Mouse (Mus musculus): ENCODE measurements around the gene Ftsj3.
A peak's percentile ranks its signal among the peaks of the same experiment; 100 is the strongest.

Gene Ftsj3

DNA sequence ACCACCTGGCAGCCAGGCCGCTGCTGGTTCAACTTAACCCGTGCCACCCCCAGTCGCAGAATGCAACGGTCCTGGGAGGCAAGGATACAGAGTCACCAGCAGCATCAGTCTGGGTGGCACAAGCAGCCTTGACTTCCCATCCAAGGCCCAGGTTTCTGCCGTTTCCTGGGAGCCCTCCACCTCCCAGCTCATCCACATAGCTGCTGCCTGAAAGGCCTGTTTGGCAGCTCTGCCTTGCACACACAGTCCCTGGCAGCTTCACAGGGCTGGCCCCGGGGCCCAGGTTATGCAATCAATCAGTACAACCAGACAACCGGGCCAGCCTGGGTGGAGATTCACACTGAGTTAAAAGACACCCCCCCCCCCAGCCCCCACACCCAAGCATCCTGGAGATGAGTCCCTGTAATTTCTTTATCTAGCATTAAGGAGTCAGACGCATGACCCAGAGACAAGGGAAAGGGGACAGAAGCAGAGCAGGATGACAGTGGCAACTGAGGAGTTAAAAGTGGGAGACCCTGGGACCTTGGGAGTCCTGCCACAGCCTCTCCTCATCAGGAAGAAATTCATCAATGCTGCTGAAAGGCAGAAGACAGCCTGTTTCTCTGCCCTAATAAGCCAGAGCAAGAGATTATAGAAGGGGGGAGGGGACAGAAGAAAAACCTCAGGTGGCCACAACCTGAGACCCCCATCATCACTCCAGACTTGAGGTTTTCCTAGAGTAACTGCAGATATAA, 12.6 kb upstream of the Ftsj3 start:
- no peak for DNase-seq

DNA sequence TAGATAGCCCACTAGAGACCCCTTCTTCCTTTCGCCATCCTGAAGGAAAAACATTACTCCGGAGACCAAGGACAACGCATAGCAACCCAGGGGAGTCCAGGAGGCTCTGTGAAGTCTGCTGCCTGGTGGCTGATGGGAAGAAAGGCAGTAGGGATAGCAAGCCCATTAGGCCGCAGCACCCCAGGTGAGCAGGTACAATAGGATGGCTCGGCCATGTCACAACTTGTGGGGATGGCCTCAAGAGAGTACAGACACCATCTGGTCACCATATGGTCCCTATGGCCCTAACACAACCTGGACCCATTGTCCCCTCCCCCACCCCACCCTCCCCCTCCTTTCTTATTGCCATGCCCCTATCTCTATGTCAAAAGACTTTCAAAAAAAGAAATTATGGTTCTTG, 12.0 kb upstream of the Ftsj3 start:
- no peak for DNase-seq

DNA sequence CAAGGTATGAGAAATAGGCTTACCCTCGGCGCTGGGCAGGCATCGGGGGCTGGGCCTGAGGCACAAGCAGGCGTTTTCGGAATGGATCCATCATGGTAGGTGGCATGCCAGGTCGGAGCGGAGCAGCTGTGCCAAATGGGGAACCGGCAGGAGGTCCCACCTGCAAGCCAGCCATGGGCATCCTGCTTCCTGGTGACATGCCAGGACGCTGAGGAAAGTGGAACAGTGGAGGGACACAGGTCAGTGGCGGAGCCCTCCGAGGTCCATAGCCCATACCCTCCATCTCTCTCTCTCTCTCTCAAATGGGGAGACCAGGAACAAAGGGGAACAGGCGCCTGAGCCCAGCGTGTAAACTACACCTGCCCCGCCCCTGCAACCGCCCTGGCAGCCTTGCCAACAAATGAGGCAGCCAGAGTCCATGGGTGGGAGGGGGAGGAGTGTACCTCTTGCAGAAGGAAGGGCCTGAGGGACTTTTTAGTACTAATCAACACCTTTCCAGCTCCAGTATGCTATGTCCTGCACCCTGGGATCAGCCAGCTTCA, 11.5 kb upstream of the Ftsj3 start:
- DNase-seq: no peak

DNA sequence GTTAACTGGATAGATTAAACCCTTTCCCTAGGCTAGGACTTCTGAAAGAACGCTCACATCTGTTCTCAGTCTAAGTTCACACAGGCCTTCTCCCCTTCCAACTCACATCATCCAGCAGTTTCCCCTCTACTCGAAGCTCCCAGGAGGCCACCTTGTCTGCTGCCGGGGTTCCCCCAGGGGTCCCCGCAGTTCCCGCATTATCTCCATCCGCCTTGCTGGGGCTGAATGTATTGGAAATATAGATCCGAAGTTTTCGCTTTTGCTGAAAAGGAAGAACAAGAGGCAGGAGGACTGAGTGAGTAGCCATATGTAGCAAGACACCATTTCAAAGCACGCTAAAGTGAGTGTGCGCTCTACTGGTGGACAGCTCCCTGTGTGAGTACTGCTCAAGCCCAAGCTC, 10.6 kb upstream of the Ftsj3 start:
- DNase-seq: no peak

DNA sequence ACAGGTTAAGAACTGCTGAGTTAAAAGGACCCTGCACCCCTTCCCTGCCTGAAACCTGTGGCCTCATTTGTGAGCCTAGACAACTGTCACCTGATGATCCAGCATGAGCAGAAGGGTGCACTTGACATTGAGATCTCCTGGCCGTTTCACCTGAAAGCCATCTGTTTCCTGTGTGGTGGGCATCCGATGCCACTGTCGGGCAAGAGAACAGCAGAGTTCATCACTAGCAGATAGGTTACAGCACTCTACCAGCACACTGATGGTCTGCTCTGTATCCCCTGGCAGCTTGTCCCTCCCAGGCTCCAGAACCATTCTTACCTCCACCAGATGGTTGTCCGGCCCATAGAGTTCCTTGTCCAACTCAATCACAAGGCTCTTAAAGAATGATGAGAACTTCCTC, 9.7 kb upstream of the Ftsj3 start:
- no peak for DNase-seq

DNA sequence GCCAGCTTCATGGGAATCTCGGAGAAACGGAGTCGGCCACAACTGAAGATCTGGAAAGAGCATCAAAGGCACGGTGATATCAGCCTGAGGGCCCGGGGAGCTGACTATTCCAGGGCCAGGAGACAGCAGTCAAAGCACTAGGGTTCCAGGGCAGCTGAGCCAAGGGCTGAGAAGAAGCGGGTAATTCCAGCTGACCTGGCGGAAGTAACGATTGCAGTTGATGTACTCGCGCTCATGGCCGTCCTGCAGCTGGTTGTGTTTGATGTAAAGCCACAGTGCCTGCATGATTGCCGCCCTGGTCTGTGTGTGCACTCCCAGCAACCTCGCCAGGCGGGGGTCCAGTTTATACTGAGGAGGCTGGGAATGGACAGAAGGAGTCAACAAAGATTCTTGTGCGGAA, 9.1 kb upstream of the Ftsj3 start:
- DNase-seq: no peak

DNA sequence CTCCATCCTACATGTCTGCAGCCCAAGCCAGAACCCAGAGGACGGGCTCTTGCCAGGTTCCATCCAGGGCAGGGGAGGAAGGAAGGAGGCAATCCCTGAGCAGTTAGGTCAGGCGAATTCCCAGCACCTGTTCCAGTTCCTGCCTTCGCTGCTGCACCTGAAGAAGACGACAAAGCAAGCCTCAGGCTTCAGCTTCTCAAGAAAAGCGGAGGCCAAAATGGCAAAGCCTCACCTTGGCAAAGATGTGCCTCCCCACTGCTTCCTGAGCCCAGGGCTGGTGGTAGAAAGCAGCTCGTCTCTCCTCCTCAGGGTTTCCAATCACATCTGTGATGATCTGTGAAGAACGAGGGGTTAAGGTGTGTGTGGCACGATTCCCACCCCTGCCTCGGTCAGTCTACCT, 8.1 kb upstream of the Ftsj3 start:
- no peak for DNase-seq

DNA sequence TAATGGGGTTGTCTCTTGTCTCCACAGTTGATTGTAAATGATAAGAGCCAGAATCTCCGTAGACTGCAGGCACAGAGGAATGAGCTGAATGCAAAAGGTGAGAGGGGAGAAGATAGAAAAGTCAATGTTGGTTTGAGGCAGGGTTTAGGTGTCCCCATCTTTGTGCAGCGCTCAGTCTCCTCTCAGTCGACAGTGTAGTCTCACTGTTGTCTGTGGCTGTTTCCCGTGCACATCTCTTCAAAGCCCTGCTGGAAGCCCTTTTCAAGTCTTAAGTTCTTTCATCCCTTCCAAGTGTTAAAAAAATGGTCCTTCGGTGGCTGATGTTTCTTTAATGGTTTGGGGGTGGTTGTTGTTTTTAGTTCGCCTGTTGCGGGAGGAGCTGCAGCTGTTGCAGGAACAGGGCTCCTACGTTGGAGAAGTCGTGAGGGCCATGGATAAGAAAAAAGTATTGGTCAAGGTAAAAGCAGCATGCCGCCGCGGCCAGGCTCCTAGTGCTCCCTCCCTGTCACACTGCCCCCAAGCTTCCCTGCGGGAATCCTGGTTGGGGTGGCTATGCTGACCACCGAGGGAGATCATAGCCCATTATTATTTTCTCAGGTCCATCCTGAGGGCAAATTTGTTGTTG, 5.1 kb upstream of the Ftsj3 start:
- DNase-seq: no peak

DNA sequence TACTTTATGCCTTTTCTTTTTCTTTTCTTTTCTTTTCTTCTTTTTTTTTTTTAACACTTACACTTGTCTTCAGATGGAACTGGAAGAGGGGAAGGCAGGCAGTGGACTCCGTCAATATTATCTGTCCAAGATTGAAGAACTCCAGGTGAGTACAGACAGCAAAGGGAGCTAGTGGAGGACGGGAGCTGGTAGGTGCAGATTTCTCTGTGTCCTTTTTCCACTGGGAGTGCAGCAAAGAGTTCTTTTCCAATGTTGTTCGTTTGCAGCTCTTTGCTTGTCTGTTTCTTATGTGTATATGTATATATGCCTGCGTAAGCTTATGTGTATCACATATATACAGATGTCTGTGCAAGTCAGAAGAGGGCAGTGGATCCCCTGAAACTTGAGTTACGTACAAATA, 896 bp upstream of the Ftsj3 start:
- DNase-seq: peak; percentile 17 to 31

DNA sequence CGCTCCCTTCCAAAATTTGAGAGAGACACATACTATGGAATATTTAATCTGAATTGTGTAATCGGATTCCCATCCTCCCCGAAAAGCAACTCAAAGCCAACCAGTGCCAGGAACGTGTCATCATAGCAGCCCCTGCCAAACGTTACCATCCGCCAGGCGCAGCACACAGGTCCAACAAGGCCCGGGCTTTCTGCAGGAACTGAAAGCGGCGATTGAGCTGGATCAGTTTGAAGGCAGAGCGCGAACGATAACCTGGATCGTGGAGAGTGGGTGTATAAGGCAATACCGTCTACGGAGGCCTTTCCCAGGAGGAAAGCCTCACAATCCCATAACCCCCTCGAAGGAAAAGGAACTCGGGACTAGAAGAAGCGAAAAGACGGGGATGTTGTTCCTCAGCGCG, 705 bp downstream of the Ftsj3 start:
- DNase-seq: no peak

DNA sequence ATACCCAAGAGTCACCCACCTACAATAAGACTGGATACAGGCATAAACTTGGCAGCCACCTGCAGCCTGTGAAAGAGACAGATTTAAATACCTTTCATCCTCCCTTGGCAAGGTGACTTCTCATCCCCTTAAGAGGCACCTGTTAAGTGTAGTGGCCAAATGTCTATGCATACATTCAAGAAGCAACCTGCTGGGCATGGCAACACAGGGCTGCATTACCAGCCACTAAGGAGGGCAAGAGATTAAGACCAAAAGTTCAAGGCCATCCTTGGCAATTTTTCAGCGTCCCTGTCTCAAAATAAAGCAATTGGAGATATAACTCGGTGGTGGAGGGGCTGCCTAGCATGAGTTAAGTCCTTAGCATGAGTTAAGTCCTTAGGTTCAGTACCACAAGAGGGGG, 1.1 kb downstream of the Ftsj3 start:
- DNase-seq: no peak

DNA sequence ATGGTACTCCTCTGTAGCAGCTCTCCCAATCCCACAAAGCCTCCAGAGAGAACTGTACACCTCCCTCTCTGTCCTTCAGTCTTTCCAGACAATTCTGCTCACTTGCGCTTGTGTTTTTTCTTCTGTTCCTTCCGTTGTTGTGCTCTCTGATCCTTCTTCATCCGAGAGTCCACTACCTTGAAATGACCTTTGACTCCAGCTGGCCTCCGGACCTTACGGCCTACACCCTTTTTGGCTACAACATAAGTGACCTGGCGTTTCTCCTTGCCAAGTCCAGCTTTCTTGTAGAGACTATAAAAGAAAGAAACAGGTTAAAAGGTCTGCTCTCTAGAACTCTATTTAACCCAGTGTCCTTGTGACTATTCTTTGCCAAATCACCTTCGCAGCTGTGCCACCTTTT, 6.6 kb downstream of the Ftsj3 start:
- no peak for DNase-seq

DNA sequence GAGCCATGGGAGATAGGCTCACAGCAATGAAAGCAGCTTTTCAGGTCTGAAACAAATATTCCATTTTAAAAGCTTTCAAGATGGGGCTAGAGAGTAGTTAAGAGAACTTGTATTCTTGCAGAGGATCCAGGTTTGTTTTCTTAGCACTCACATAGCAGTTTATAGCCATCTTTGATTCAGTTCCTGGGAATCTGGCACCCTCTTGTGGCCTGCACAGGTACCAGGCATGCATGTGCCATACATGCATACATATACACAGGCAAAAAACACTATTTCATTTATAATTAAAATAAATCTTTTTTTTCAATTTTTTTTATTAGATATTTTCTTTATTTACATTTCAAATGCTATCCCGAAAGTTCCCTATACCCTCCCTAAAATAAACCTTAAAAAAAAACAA, 9.0 kb downstream of the Ftsj3 start:
- DNase-seq: peak; percentile 35 to 57

DNA sequence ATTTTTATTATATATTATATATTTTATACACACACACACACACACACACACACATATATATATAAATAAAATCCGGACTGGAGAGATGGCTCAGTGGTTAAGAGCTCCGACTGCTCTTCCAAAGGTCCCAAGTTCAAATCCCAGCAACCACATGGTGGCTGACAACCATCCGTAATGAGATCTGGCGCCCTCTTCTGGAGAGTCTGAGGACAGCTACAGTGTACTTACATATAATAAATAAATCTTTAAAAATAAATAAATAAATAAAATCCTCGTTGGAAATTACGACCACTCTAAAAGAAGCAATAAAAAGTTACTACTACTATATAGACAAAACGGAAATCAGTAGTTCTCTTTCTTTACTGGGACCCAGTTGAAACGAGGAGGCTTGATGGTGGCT, 21.9 kb downstream of the Ftsj3 start:
- DNase-seq: peak; percentile 36 to 50

DNA sequence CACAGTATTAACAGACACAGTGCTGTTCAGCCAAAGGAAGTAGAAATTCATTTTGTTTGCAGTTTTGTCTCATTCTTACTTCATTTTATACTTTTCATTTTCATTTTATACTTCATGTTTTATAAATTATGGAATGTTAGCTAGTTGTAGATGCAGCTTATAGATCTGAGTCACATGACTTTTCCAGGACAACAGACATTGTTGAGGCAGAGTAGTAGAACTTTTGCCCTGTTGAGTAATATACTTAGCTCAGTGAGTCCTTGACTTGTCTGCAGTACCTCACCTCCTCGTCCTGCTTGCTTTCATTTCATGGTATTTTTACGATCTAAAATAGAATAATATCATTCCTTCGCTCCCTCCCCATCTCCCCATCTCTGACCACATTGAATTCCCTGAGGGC, 35.3 kb downstream of the Ftsj3 start:
- no peak for DNase-seq

DNA sequence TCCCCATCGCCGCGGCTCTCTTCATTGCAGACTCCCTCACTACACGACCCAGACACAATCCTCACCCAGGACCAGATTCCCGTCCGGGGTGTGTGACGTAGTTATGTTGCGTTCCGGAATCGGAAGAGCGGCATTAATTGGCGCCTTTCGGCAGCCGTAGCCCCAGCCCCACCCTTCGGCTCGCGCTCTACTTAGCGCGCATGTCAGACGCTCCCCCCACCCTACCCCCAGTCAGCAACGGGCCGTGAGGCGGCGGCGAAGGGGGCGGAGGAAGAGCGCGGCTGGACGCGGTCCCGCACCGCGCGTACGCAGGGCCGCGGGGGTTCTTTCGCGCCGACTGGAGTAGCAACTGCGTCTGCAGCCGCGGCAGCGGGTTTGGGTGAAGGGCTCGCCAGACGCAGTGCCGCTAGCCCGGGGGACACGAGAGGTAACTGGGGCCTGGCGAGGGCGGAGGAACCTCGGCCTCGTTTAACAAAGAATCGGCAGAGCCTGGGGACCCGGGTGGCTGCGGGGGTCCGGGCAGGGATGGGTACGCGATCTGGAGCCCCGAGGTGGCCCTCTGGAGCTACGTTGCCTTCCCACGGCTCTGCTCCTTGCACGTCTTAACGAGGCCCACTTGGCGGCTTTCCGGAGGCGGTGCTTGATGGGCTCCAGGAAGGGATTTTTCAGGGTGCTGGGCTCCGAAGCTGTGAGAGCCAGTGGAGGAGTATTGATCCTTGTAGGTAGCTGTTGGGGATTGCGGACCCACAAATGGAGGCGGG, 39.0 kb downstream of the Ftsj3 start, which contains the start of gene Ddx42:
TSS of gene Ddx42 (plus strand) at position 197 of the 761 bp plus-strand sequence.
- peak; percentile 92 for DNase-seq

DNA sequence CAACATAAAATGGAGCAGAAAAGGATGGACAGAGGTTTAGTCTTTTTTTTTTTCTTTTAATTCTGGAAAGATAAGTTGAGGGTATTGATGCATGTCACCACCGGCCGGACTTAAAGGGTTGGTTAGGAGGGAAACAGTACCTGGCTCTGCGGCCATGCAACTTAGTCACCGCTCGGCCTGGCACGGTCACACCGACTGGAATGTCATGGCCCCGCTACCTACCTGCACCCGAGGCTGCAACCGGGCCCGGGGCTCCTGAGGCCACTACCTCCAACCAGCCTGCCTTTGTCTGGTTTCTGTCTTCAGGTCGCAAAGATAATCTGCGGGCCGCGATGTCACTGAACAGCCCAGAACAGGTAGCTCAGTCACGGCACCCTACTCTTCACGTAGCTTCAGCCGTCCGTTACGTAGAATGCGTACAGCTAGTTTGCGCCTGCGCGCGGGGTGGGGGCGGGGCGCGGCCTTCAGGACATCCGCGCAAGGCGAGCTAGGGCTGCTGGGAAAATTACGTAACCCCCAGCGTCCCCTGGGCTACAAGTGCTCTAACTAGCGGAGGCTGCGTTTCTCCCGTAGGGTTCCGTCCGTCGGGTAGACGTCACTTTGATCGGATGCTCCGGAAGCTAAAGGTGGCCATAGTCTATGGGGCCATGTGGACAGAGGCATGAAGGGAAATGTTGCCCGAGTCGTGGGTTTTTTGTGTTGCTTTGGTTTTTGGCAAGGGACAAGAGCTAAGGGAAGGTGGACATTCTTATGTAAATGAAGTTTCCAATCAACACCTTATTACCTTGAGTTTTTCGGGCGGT, 39.8 kb downstream of the Ftsj3 start, which contains the start of gene Ccdc47:
TSS of gene Ccdc47 (minus strand) at position 418 of the 803 bp plus-strand sequence.
- peak; percentile 92 to 95 for DNase-seq

DNA sequence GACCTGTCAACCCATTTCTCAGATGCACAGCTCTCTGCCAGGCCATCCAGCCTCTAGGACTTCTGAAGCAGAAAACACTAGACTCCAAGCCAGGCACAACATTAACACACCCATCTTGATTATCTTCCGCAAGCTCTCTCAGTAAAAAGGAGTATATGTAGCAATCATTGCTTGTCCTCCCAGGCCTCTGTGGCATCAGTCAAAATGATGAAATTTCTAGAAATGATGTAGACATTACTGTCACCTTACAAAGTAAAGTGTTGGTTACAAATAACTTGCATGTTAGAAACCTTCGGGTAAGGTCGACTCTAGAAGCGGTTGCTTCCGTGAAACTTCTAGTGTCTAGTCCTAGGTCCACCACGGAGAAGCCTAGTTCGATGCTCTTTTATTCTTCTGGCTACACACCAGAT, 40.4 kb downstream of the Ftsj3 start:
- DNase-seq: no peak

DNA sequence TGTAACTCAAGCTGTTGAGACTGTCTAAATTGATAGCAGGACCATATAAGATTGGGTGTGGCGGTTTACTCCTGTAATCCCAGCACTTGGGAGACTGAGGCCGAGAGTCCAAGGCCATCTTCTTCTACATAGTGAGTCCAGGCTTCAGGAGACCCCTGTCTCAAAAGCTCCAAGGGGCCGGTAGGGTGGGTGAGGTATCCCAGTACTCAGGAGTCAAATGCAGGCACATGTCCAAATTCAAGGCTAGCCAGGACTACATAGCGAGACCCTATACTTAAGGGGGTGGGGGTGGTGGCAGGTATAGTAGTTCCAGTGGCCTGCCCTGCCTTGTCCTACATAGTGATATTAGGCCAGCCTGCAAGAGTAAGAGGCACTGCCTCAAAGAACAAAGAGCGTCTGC, 41.0 kb downstream of the Ftsj3 start:
- DNase-seq: no peak

DNA sequence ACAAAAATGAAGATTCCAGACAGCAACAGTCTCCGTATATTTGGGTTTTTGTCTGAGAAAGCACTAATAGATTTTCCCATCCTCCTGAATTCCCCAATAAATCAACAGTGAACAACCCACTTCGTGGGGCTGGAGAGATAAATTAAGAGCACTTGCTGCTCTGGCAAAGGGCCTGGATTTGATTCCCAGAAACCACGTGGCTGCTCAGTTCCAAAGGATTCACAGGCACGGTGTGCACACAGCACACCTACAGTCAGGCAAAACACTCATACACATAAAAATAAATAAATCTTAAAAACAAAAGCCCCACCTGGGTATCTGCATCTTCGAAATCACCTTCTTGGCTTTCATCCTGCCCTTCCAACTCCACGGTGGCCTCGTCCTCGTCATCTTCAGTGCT, 43.1 kb downstream of the Ftsj3 start:
- no peak for DNase-seq

DNA sequence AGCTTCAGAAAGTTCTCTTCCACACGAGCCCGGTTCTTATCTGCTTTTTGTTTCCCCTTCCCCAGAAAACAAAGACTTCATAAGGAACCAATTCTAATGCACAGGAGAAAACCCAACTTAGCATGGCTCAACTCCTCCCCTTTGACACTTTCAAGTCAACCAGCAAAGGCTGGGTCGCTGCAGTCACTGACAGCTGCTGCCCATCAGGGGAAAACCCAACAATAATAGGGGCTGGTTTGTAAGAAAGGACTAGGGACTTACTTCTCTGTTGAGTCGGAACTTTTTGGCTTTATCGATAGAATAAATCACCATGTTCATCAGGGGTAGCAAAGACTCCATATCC, 53.8 kb downstream of the Ftsj3 start, which contains the start of gene Strada:
TSS of gene Strada (minus strand) at position 46 of the 343 bp plus-strand sequence.
- peak in 1 of 2 experiments; percentile 13 for DNase-seq

DNA sequence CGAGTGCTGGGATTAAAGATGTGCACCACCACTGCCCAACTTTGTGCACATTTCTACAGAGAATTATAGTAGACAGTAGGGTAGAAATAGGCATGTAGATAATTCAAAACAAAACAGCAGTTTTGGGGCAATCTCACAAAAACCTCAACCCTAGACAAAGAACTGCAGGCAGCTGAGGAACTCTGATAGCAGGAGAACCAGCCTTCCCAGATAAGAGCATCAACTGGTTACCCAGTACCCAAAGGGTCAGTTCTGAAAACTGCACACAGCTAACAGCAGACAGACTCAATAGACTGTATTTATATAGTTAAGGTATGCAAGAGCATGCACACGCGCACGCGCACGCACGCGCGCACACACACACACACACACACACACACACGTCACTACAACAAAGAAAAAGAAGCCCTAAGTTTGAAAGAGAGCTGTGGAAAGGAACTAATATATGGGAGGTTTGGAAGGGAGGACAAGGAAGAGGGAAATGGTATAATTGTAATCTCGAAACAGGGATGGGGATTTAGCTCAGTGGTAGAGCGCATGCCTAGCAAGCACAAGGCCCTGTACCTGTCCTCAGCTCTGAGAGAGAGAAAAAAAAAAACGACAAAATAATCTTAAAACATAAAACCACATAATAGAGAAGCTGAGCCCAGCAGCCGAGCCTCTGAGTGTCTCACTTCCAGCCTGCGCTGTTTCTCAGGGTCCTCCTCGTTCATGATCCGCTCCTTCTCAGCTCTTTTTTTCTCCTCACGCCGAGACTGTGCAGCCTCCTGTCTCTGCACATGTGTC, 54.3 kb downstream of the Ftsj3 start:
- no peak for DNase-seq
